Mouse (Mus musculus): ENCODE measurements around the gene 1520401A03Rik.

The 1520401A03Rik gene

DNA sequence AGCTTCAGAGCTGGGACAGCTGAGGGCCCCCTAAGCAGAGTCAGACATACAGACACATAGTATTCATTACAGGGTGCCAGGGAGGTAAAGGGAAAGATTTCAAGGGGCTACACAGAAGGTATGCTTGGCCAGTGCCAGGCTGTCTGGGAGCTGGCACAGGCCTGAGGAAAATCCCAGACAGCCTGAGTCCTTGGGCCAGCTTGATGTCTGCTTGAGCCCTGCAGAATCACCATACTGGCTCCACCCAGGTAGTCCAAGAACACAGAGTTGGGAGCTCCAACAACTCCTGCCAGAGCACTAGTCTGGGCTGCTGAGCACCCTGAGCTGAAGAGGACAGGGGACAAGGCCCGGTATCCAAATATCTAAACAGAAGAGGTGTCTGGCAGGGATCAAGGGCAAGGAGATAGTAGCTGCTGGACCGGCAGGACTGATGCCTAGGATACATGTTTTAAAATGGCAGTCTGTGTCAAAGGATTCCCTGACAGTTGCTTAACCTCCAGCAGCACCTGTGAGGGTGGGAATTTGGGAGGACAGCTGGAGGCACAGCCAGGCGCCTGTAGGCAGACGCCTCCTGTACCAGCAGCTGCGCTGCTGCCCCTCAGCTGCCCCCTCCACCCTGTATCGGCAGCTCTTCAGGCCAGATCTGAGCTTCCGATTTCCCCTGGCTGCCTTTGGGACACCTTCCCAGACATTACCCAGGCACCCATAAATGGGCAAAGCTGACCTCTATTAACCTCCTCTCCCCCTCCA, at the start of gene 1520401A03Rik:
Gene 1520401A03Rik, minus strand, starts transcription at position 408 of the 750 bp plus-strand sequence.
- DNase-seq = no peak

DNA sequence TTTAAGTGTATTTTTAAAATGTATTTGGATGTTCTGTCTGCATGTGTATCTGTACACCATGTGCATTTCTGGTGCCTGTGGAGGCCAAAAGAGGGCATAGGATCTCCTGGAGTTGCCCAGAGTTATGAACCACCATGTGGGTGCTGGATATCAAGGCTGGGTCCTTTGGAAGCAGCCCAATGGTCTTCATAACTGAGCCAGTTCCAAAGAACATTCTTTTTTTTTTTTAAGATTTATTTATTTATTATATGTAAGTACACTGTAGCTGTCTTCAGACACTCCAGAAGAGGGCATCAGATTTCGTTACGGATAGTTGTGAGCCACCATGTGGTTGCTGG, 49.6 kb upstream of the 1520401A03Rik start:
- DNase-seq = peak; percentile 63

DNA sequence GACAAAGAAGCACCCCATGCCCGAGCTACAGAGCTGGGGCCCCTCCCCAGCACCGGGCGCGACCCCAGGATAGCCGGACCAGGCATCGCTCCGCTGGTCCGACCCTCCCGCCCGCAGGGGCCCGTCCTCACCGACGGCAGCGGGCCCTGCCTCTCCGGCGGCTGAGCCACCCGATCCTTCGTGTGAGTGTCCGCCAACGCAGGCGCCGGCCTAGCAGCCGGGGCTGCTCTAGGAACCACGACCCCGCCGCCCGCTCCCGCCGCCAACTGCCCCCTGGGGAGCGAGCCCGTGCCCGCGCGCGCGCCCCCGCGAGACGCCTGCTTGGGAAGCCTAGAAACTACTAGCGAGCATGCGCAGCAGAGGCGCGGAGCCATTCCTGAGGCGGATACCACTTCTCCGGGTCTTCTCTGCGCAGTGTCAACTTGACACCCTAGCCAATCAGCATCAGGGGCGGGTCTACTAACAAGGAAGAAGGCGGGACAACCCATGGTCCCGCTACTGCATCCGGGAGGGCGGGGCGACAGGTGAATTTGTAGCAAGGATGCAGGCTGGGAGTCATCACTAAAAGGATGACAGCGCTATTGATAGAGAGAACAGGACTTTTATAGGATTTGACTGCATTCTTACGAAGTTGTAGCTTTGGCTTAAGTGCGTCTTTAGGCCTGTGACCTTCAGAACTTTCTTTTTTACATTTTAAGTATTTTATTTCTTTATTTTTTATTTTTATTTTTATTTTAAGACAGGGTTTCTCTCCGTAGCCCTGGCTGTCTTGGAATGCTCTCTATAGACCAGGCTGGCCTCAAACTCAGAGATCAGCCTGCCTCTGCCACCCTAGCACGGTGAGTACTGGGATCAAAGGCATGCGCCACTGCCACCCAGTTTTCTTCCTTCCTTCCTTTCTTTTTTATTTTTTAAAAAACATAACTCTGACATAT, 49.0 kb upstream of the 1520401A03Rik start, which contains the start of gene Flywch1:
Gene Flywch1, minus strand, starts transcription at position 319 of the 935 bp plus-strand sequence.
- DNase-seq = peak; percentile 100

DNA sequence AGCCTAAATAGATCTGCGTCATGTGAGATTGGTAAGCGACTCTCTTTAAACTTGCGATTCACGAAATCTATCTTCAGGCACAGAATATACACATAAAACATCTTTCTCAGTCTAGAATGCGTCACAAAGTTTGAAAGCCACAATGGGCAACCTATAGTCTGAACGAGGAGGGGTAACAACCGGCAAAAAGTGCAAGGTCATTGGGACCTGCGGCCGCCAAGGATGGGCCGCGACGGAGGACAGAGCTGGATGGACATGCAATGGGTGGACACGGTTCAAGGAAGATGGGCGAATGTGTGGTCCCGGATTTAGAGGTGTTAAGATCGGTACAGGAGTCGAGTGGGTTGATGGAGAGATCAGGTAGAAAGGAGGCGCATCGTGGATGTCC, 48.3 kb upstream of the 1520401A03Rik start:
- DNase-seq = no peak

DNA sequence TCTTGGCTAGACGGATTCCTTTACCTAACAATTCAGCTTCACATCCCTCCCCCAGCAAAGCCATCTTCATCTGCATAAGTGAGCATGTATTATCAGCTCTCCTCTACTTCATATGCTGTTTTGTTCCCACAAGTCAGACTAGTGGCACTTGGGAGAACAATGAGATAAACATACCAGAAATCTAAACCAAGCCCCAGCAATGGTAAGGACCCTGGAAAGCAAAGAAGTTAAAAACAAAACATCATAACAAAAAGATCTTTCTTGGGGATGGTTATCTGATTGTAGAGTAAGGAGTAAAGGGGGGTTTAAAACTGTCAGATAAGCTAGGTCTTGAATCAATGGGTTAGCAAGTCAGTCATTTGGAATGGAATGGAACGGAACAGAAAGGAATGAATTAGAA, 47.9 kb upstream of the 1520401A03Rik start:
- DNase-seq = no peak

DNA sequence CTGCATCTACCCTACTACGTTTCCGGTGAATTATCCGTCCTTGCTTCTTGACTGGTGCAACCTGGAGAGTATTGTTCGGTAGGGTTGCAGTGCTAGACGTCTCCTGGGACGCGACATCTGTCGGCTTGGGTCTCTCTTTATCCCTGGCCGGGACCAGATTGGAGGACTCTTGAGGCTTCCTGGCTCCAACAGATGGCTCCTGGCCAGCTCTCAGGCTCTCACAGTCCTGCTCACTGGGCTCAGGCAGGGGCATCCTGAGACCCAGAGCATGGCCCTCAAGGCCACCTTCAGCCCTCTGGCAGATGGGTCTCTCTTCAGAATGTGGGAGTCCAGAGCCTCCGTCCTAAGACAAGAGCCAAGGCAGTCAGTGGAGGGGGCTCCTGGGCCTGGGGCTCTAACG, 40.4 kb upstream of the 1520401A03Rik start:
- no peak for DNase-seq

DNA sequence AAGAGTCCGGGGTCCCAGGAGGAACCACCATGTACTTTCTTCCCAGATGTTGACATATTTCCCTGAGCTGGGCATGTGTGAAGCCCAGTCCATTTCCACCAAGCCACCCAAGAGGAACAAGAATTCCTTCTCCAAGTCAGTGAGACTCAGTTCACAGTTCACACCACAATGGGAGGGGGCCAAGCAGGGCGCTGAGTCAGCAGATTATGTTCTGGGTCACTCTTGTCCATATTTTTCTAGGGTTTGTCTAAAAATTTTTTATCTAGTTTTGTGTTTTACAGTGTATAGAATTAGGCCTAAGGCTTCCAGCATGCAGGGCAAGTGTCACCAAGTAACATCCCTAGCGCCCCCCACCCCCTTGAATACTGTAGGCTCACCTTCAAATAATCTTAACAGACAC, 38.6 kb upstream of the 1520401A03Rik start:
- DNase-seq = no peak

DNA sequence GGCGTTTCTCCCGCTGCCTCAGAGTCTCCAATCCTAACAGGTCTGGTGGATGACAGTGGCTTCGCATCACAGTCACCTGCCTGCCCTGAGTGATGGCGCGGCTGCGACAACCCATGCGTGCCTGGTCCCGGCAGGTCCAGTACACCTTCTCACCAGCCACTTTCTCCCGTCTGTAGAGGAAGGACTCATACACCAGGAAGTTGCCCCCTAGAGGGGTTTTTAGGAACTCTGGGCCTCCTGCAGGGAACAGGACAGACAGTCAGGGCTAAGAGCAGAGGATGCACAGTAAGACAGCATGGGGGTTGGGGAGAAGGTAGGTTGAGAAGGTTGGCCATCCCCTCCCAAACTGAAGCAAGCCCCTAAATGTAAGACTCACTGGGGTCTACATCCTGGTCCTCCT, 37.6 kb upstream of the 1520401A03Rik start:
- DNase-seq = no peak

DNA sequence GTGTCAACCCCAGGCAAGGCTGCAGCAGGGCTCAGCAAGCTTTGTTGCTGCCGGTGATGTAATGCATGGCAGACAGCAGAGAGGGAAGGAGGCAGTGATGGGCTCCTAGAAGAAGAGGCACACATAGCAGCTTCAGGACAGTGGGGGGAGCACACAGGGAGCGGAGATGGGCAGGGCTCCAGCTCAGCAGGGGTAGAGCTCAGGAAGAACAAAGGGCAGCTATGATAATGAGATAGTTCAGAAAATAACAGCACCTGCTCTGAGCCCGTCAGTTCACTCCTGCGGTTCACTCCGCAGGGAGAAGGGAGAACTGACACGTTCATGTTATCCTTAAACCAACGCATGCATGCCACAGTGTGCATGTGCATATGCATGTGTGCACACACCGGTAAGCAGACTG, 36.2 kb upstream of the 1520401A03Rik start:
- DNase-seq = no peak

DNA sequence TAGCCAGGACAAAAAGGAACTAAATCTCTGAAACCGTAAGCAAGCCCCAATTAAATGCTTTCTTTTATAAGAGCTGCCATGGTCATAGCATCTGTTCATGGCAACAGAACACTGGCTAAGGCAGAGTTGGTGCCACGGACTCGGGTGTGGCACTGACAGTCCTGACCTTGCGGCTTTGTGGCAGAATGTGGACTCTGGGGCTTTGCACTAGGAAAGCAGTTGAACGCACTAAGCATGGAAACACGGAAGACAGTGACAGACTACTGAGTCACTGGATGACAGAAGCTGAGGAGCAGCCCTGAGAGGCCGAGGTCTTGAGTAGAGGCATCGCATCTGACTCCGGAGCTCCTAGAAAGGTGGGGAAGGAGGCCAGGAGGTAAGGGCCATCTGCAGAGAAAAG, 35.0 kb upstream of the 1520401A03Rik start:
- DNase-seq = no peak

DNA sequence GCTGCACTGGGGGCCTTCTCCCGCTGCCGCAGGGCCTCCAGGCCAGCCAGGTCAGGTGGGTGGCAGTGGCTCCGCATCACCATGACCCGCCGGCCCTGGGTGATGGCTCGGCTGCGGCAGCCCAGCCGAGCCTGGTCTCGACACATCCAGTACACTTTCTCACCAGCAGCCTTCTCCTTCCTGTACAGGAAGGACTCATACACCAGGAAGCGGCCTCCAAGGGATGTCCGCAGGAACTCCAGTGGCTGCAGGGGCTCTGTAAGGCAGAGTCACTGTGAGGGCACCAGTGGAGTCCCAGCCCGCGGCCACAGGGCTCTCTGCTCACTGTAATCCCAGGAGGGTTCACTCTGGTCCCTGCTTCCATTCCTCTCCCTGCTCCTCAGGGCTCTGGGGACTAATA, 33.1 kb upstream of the 1520401A03Rik start:
- no peak for DNase-seq

DNA sequence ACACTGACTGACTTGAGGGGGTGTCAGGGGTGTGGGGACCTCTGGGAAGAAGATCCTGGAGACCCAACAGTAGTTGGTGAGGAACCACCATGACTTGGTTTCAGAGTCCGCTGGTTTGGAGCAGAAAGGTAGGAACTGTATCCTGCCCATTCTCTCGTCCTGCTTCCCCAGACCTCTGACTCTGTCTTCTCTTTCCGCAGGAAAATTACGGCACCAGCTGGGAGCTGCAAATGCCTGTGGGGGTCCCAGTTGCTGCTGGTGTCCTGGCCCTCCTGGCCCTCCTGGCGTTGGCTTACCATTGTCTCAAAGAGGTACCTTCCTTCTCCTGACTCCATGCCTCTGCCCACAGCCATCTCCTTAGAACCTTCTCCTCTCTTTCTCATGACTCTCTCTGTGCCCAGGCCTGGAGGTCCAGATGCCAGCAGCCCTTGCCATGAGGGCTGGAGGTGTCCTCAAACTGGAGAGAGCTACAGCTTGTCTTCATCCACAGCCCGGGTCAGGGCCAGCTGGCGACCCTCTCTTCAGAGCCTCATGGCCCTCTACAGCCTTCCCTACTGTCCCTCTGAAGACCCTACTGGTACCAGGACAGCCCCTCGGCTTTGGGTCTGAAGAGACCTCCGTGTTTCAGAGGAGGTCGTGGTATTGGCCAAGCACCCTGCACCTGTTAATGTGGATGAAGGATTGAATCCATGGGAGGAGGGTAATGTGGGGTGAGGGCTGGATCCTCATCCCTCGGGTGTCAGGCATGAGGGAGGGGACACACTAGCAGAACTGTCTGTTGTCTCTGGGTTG, 27.0 kb upstream of the 1520401A03Rik start:
- no peak for DNase-seq

DNA sequence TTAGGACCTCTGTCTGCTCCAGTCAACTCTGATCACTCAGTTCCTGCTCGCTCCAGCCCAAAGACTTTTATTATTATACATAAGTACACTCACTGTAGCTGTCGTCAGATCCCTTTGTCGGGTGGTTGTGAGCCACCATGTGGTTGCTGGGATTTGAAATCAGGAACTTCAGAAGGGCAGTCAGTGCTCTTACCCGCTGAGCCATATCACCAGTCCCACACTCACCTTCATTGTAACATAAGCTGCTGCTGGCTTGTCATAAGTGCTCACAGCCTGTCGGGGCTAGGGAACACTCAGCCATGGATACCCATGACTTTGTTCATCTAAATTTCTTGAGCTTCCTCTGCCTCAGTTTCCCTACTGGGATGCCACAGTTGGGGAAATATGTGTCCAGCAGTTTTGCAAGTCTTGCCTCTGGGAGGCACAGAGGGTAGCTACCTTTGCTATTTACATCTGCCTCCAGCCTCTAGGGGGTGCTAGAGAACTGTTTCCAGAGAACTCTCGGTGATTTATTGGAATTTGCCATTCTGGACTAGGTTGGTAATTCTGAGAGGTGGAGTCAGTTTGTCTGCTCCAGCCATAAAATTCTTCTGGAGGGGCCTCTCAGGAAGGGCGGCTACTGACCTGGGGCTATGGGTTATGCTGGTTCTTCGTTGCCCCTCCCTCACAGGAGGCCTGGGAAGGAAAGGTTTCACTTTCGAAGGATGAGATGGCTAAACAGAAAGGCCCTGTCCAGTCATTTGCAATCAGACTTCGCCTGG, 26.2 kb upstream of the 1520401A03Rik start:
- peak; percentile 89 for DNase-seq

DNA sequence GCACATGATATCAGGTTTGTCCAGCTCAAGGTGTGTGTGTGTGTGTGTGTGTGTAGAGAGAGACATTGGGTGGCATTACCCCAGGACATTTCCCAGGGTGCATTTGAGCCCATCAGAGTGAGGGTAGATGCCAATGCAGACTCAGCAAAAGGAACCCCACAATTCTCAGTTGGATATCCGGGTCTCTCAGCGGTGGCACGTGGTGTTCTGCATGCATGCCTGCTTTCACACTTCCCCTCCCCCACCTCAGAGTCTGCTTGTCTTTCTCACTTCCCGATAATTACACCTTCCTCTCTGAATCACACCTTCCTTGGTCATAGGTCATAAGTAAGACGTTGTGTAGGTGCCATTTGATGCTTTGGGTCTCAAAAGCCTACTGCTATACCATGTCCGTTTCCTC, 25.4 kb upstream of the 1520401A03Rik start:
- DNase-seq = no peak

DNA sequence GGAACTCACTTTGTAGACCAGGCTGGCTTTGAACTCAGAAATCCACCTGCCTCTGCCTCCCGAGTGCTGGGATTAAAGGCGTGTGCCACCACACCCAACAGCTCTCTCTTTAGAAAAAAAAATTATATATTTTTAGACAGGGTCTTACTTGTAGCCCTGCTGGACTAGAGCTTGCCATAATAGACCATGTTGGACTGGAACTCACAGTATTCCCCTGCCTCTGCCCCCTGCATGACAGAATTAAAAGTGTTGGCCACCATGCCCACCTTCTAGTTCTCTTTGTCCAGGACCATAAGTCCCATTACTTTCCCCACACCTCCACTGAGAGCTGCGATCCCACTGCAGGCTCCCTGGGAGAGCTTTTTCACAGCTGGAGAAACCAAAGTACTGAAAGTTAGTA, 24.9 kb upstream of the 1520401A03Rik start:
- no peak for DNase-seq

DNA sequence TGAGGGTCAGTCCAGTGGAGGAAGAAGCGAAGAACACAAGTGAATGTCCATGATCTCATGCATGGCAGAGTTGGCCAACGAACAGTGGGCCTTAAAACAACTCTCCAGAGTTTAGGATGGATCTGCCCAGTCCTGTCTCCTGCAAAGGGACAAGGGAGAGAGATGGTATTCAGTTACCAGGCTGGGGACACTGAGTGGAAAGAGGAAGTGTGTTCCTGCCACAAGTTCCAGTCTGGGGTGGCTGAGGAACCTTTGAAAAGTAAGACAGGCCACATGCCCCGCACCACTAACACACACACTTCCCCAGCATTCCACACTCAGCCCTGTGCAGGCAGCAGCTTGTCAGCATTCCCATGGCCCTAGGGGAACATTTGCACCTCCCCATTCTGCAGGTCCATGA, 24.2 kb upstream of the 1520401A03Rik start:
- DNase-seq = no peak

DNA sequence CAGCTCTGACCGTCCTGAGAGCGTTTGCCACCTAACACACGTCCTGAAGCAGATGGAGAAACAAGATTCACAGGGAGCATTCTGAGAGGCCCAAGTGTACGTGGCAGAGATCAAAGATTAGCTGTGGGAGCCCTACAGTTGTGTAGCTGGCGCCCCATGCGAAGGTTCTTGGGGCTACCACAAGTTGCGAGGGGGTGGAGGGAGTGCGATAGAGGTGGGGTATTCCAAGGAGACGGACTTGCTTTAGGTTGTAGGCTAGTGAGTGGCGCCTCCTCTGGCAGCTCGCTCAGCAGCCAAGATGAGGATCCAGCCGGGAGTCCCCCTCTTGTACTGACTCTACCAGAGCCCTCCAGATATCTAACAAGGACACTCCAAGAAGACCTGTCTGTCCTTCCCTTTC, 23.7 kb upstream of the 1520401A03Rik start:
- no peak for DNase-seq

DNA sequence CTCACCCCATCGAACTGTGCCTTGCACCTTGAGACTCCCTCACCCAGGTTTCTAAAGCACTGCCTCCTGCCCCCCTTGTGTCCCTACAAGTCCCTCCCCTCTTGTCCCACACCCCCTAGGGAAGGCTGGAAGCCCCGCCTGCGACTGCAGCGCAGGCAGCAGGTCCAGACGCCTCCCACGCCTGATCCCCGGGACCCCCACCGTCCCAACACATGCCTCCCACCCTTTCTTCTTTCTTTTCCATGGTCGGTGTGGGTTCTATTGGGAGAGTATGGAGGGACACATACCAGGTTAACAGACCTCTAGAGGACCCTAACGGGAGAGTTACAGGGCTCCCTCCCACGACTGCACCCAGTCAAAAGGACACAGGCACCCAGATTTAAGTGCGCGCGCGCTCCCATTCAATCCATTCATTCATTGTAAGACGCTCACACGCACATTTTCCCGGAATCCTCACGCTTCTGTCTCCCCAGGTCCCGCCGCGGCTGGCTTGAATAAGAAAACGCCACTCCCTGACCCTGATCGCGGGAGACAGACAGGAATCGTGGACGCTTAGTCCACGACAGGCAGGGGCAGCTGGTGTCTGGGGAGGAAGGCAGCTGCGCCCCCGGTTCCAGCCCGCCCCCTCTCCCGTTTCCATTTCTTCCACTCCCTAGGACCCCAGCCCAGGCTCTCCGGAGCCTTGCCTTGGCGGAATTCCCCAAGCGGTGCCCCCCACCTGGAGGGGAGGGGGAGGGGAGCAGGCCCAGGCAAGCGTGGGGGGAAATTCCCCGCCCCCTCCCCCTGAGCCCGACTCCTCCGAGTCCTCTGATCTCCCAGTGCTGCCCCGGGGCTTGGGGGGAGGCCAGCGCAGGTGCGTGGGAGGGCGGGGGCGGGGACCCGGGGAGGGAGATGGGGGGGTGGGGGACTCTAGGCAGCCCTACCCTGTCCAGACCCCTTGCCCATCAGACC, 23.0 kb upstream of the 1520401A03Rik start, which contains the start of gene Kremen2:
Gene Kremen2, minus strand, starts transcription at position 533 of the 951 bp plus-strand sequence.
- no peak for DNase-seq

DNA sequence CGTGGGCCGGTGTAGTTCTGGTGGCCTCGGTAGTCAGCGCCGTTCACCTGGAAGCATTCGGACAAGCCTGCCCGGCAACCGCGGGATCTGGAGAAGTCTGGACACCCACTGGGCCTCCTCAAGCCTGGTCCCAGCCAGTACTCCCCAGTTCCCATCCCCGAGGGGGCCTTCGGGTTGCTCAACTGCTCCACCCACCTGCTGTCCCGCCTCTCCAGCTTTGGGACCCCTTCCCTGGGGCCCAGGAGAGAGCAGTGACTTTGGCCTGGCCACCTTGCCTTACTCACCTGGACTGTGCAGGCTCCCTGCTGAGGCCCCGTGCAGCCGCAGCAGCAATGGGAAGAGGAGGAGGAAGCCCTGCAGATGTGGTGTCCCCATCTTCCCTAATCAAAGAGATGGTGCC, 22.1 kb upstream of the 1520401A03Rik start:
- no peak for DNase-seq

DNA sequence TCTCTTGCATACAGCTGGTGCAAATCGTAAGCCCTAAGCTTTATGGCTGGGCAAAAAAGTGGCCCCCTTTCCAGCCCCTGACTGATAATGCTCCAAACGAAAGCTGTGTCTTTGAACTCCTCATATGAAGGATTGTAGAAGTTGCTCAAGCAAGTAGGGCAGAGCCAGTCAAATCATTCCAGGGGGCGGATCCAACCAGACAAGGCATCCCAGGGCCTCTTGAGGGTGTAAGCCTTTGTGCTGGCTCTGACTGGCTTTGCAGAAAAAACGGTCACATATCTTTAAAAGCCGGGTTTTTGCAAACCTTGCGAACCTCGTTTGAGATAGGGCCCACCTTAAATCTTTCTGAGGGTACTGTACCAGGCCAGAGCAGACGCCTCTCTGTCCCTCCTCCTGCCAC, 21.5 kb upstream of the 1520401A03Rik start:
- no peak for DNase-seq

DNA sequence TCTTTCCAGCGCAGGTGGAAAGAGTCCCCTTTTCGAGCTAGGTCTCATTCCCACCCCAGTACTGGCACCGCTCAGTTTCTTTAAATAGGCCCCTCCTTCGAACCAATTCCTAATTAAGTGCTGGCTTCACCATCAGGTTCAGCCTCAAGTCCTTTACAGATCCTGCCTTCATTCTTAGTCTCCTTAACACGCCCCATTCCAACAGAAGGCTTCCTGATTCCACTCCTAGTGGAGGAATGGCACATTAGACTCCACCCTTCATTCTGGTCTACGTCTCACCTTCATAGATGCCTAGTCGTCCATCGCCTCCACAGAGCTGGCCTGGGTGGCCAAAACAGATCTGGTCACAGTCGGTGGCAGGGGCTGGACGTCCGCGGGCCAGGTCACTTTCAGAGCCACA, 20.4 kb upstream of the 1520401A03Rik start:
- no peak for DNase-seq

Data from cerebellum, adult 9-10 months (tissue).